Comparison of ENCODE assay signal across 10 mouse cellular contexts in genomic region chr5:86191356-86191755, GRCm38 (mm10). TPM values are rescaled to one million over a fixed set of nuclear protein-coding genes. Genes with fewer than 3 reads are reported as not detected.
A peak's percentile ranks its signal among the peaks of the same experiment; 100 is the strongest.
DNase-seq lines count a peak whose midpoint lies in the region; ATAC-seq lines count a peak whose summit lies in the region.
"Had no signal": no experiment of that assay in that cellular context is flagged by ENCODE, and none has a peak within 500 bp of the region (broad histone marks: within the 10 kb centered on the region; RNA-seq: fewer than 3 reads in every experiment).

No protein-coding gene starts in this region.

- 18% methylated on average over 4 of the region's 4 CpGs for WGBS in hindbrain, embryonic 13.5 days

- H3K4me3 ChIP-seq in hindbrain, embryonic 13.5 days = no peak overlapping the region

- H3K27ac ChIP-seq in hindbrain, embryonic 13.5 days = no peak overlapping the region

- intact Hi-C loops in heart, postnatal 25 days (cut with DNase I) = loop anchor here (2.0 kb wide), 1 partner anchor 219 kb away; no protein-coding TSS in a partner anchor

- DNase-seq in heart, adult 18-20 months = peak; percentile 33 to 75
- no peak for DNase-seq in heart, postnatal 25 days (ENCODE audit: low spot score)
- peak; percentile 83 for DNase-seq in 416B (ENCODE audit: low read depth)
- DNase-seq in R1 (ENCODE audit: low read depth, low spot score) = peak; percentile 68
- DNase-seq in retina, embryonic 14.5 days (ENCODE audit: low spot score) = peak; percentile 88
- DNase-seq in layer of hippocampus, adult 9-11 months = no peak
- DNase-seq in adrenal gland, postnatal 25 days = no peak

- no peak overlapping the region for H3K9ac ChIP-seq in hindbrain, embryonic 13.5 days

- H3K27me3 ChIP-seq in hindbrain, embryonic 13.5 days = no peaks in the 10 kb centered on the region

- no peaks in the 10 kb centered on the region for H3K36me3 ChIP-seq in hindbrain, embryonic 13.5 days

- no peak overlapping the region for H3K4me2 ChIP-seq in hindbrain, embryonic 13.5 days

- peak; percentile 65; the same call in 1 of the 2 replicates for ATAC-seq in hindbrain, embryonic 13.5 days (ENCODE audit: low FRiP score)

- no peaks in the 10 kb centered on the region for H3K9me3 ChIP-seq in hindbrain, embryonic 13.5 days

- H3K4me1 ChIP-seq in hindbrain, embryonic 13.5 days (replicated peaks) = no peaks in the 10 kb centered on the region

RNA-seq across cellular contexts. Expression of gene Gnrhr, which starts 6.3 kb away (rescaled TPM):
- under 1 TPM; 0.45 to 0.51 TPM for total RNA-seq in heart, adult 18-20 months (2021)
- under 1 TPM; 0.47 to 0.59 TPM for total RNA-seq in heart, postnatal 25 days (2021)
- not detected in 2 replicates for polyA plus RNA-seq in hindbrain, embryonic 13.5 days (2015; fragmentation: Nextera tagmentation; extraction: Ambion mirVana)
- total RNA-seq in adrenal gland, postnatal 25 days (2021) = 0.12 TPM in 1 of 2 replicates, not detected in the other
- polyA plus RNA-seq: limb, embryonic 11.5 days; stomach, embryonic 16.5 days had no signal

RNA-seq across cellular contexts. Expression of gene Uba6, which starts 18.8 kb away (rescaled TPM):
- total RNA-seq in heart, adult 18-20 months (2021) = 1 to 10 TPM; 8.5 to 9.3 TPM
- total RNA-seq in heart, postnatal 25 days (2021) = 1 to 10 TPM; 7.0 to 7.2 TPM
- polyA plus RNA-seq in hindbrain, embryonic 13.5 days (2015; fragmentation: Nextera tagmentation; extraction: Ambion mirVana) = 13.6 and 14.1 TPM in 2 replicates
- 17.9 and 19.9 TPM in 2 replicates for total RNA-seq in adrenal gland, postnatal 25 days (2021)

Comparison
In these comparisons a context has a peak if more than half of its experiments do, and no peak if none do; other contexts are left out.
1. DNase-seq: peak in heart, adult 18-20 months (2 of 2), 416B (single experiment), R1 (single experiment) and retina, embryonic 14.5 days (single experiment); none in heart, postnatal 25 days (single experiment), layer of hippocampus, adult 9-11 months (single experiment) and adrenal gland, postnatal 25 days (single experiment).